Mouse (Mus musculus) spleen, postnatal 14 days (tissue): ENCODE results near the gene Gm44790.

Experiments
- DNase-seq, 2 experiments: peaks; one replicate each; pipeline ENCODE4 v3.0.0; 2021 to 2022; ENCODE audit warnings: low spot score in 2 of 2

The Gm44790 gene

GRCm38 (mm10) chr6:86404100-86404861, 22.2 kb upstream of the Gm44790 start, which contains the start of gene Tia1:
Tia1 (plus strand) TSS chr6:86404219.
- peak; percentile 90 to 93 for DNase-seq

DNA sequence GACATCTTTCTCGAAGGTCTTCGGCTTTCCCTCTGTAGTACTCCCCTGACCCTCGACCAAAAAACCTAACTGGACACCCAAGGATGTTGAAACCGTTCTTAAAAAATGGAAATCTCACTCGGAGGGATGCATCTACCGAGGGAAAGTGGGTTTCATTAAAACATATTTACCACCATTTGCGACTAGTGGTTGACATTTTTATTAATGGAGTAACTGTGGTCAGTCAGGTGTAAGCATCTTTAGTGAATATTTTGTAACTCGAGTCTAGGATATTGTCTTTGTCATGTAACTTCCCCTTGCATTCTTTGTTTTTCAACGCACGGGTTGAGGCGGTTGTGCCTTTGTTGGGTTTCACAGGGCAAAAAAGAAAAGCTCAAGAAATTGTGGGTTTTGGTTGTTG, 21.5 kb upstream of the Gm44790 start:
- DNase-seq: no peak

GRCm38 (mm10) chr6:86406306-86406705, 20.2 kb upstream of the Gm44790 start:
- no peak for DNase-seq

DNA sequence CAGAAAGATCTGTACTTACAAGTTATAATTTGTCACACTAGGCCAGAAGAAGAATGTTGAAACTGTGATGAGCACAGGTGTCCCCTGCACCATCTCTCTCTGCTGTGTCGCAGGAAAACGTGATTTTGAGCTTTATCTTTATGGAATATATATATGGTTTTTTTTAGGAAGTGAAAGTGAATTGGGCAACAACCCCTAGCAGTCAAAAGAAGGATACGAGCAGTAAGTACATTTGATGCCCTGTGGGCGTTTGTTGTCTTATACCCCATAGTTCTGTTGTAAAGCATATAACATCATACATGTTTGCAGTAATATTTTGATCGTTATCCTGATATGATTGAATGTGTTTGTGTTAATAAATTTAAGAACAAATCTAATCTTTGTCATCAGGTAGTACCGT, 7.7 kb upstream of the Gm44790 start:
- no peak for DNase-seq

- DNase-seq: no peak
Observed at GRCm38 (mm10) chr6:86419239-86419638, 7.2 kb upstream of the Gm44790 start.

DNA sequence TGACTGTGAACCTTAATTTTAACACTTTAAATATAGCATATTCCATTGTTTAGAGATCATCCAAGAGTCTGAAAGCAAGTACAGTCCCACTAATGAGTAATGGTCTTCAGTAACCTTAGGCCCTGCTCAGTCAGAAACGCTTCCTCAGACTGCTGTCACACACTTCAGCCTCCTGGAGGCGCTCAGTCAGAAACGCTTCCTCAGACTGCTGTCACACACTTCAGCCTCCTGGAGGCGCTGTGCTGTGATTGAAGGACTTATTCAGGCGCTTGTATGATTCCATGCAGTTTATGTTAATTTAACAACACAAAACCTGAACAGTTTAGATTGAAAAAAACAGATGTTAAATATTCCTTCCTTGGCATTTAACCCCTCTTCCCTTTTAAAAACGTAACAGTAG, 6.0 kb upstream of the Gm44790 start:
- no peak for DNase-seq

- no peak for DNase-seq
Observed at GRCm38 (mm10) chr6:86431531-86431930, 5.1 kb downstream of the Gm44790 start.

DNA sequence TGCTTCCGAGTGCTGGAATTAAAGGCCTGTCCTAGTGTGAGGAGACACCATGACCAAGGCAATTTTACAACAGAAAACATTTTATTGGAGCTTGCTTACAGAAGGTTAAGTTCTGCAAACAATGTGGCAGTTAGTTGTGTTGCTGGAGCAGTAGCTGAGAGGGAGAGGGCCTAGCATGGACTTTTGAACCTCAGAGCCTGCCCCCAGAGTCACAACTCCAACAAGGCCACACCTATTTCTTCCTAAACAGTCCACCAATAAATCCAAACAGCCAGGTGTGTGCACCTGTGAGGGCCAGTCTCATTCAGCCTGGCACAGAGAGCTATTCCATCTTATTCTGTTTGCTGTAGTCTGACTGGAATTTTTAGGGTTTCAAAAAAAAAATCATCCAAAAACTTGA, 7.2 kb downstream of the Gm44790 start:
- no peak for DNase-seq

DNA sequence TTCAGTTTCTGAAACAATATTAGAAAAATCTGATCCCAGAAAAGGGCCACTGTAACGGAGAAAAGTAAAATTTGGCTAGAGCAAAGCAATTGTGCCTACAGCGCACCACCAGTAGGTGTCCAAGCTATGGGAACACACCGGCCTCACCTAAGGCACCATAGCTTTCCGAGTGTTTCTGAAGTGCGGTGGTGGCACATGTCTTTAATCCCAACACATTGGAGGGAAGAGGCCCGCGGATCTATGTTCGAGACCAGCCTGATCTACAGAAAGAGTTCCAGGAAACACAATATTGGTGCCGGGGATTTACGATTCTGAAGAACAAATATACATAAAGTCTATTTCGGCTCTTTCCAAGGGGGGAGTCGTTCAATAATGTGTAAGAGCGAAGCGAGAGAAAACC, 11.3 kb downstream of the Gm44790 start:
- peak in 1 of 2 experiments; percentile 50 for DNase-seq

GRCm38 (mm10) chr6:86438272-86439118, 12.0 kb downstream of the Gm44790 start, which contains the start of gene C87436:
C87436 (plus strand) TSS chr6:86438374.
- peak; percentile 80 to 86 for DNase-seq

GRCm38 (mm10) chr6:86439119-86439496, 12.7 kb downstream of the Gm44790 start:
- no peak for DNase-seq

DNA sequence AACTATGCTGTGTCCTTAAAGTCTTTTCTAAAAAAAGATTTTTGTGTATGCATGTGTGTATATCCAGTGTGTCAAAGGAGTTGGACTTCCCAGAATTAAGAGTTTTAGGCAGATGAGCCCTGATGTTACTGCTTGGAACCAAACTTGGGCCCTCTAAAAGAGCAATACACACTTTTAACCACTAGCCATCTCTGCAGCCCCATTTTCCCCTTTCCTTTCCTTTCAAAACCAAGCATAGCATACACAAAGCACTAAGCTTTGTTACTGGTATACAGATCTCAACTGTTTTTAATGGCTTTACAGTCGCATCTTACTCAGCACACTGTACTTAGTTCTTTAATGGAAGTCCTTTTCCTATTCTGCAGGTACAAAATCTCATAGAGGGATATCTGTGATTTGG, 13.1 kb downstream of the Gm44790 start:
- no peak for DNase-seq

DNA sequence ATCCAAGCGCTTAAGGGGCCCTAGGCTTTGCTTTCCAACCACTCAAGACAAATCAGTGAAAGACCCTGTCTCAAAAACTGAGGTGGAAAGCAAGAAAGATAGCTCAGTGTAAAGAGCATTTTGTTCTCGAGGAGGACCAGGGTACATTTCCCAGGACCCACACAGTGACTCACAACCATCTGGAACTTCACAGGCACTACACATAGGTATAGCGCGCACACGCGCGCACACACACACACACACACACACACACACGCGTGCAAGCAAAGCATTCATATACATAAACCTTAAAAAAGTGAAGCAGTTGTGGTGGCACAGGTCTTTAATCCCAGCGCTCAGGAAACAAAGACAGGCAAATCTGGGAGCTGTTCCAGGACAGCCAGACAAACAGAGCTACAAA, 15.1 kb downstream of the Gm44790 start:
- DNase-seq: no peak

GRCm38 (mm10) chr6:86445551-86445950, 19.1 kb downstream of the Gm44790 start:
- no peak for DNase-seq

DNA sequence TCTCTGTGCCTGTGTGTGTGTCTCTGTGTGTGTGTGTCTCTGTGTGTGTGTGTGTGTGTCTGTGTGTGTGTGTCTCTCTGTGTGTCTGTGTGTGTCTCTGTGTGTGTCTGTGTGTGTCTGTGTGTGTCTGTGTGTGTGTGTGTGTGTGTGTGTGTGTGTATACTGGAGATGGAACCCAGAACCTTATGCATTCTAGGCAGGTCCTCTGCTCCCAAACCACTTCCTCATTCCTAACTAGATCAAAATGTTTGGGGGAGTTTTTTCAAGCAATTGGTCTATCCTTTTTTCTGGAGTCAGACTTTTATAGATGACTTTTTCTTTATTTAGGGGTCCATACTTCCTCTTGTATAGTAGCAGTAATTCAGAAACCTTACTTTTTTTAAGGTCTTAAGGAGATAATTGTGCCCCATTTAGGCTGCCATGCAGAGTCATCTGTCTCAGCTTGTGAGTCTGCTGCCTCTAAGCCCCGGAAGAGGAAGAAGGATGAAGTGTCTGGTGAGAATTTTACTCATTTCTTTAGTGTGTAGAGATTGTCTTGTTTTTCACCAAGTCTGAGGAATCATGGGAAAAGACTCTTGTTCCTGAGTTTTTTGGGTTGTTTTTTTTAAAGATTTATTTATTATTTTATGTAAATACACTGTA, 20.6 kb downstream of the Gm44790 start:
- no peak for DNase-seq

GRCm38 (mm10) chr6:86456727-86457126, 30.3 kb downstream of the Gm44790 start:
- no peak for DNase-seq

DNA sequence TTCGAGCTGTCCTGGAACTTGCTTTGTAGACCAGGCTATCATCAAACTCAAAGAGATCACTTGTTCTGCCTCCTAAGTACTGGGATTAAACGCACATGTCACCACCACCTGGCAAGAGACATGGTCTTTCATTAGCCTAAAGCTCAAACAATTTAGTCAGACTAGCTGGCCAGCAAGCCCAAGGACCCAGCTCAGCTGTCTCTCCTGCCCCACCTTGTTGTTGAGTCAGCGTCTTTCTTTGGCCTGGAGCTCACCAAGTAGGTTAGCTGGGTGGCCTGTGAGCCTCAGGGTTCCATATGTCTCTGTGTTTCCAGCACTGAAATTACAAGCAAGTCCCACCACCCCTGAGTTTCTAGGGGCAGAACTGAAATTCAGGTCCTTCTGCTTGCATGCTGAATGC, 36.6 kb downstream of the Gm44790 start:
- DNase-seq: no peak

- no peak for DNase-seq
Observed at GRCm38 (mm10) chr6:86471317-86471716, 44.9 kb downstream of the Gm44790 start.

DNA sequence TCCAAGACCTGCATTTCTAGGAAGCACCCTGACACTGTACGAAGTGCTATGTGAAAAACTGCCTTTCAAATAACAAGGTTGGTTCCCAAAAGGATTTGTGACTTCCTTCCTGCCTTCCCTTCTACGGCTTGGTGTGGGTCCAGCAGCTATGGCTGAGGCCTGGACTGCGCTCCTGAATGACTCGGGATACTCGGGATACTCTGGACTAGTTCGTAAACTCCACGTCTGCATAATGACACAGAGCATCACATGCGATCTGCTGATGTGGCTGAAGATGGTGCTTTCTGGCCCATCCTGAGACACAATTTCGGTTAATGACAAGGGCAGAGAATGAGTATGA, 45.3 kb downstream of the Gm44790 start:
- DNase-seq: no peak

- peak; percentile 99 to 100 for DNase-seq
Observed at GRCm38 (mm10) chr6:86472100-86472955, 45.9 kb downstream of the Gm44790 start.

- no peak for DNase-seq
Observed at GRCm38 (mm10) chr6:86473077-86473476, 46.6 kb downstream of the Gm44790 start.

DNA sequence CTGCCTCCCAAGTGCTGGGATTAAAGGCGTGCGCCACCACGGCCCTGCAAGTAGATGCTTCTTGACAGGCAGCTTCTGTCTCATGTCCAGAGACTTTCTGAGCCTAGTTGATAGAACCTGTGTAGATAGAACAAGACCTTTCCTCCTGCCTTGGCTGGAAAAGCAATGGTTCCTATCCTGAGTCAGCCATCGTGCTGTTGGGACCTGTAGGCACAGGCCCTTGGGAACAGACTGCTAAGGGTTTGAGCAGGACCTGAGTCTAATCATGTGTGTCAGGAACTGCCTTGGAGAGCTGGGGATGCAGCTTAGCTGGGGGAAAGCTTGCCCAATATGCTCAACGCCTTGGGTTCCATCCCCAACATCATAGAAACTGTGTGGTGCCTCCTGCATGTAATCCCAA, 47.6 kb downstream of the Gm44790 start:
- DNase-seq: no peak
